Mouse (Mus musculus): Measurements from ENCODE around the gene Ctbs. TPM values are rescaled to one million over a fixed set of nuclear protein-coding genes. Genes with fewer than 3 reads are reported as not detected.
A peak's percentile ranks its signal among the peaks of the same experiment; 100 is the strongest.
"Not testable (repeated sequence)": the region's sequence is repeated elsewhere in the genome, so short reads cannot be mapped to it uniquely, and the experiment has no call there.

Ctbs gene
- total RNA-seq, 2 experiments from 2014 or later: 6.6 to 7.4 TPM

GRCm38 (mm10) chr3:146433063-146433462, 16.5 kb upstream of the Ctbs start:
- not testable (repeated sequence) for DNase-seq (ENCODE audit: low spot score in 2 of 2)

GRCm38 (mm10) chr3:146433681-146434350, 15.8 kb upstream of the Ctbs start:
- DNase-seq (ENCODE audit: low spot score in 2 of 2): no peak

- no peak for DNase-seq (ENCODE audit: low spot score in 2 of 2)
Measured at GRCm38 (mm10) chr3:146434686-146435085, 14.9 kb upstream of the Ctbs start.

GRCm38 (mm10) chr3:146435533-146435932, 14.1 kb upstream of the Ctbs start:
- no peak for DNase-seq (ENCODE audit: low spot score in 2 of 2)

- no peak for DNase-seq (ENCODE audit: low spot score in 2 of 2)
Measured at GRCm38 (mm10) chr3:146436114-146436513, 13.5 kb upstream of the Ctbs start.

- DNase-seq (ENCODE audit: low spot score in 2 of 2): no peak
Measured at GRCm38 (mm10) chr3:146440011-146440410, 9.6 kb upstream of the Ctbs start.

- DNase-seq (ENCODE audit: low spot score in 2 of 2): no peak
Measured at GRCm38 (mm10) chr3:146440422-146440821, 9.2 kb upstream of the Ctbs start.

GRCm38 (mm10) chr3:146442484-146442883, 7.1 kb upstream of the Ctbs start:
- DNase-seq (ENCODE audit: low spot score in 2 of 2): no peak

GRCm38 (mm10) chr3:146442936-146443335, 6.7 kb upstream of the Ctbs start:
- DNase-seq (ENCODE audit: low spot score in 2 of 2): no peak

- no peak for DNase-seq (ENCODE audit: low spot score in 2 of 2)
Measured at GRCm38 (mm10) chr3:146443380-146443779, 6.2 kb upstream of the Ctbs start.

GRCm38 (mm10) chr3:146444880-146445279, 4.7 kb upstream of the Ctbs start:
- no peak for DNase-seq (ENCODE audit: low spot score in 2 of 2)

GRCm38 (mm10) chr3:146447156-146447555, 2.4 kb upstream of the Ctbs start:
- DNase-seq (ENCODE audit: low spot score in 2 of 2): no peak

GRCm38 (mm10) chr3:146447598-146447997, 2.0 kb upstream of the Ctbs start:
- no peak for DNase-seq (ENCODE audit: low spot score in 2 of 2)

GRCm38 (mm10) chr3:146448372-146448771, 1.2 kb upstream of the Ctbs start:
- no peak for DNase-seq (ENCODE audit: low spot score in 2 of 2)

- no peak for DNase-seq (ENCODE audit: low spot score in 2 of 2)
Measured at GRCm38 (mm10) chr3:146448969-146449368, 626 bp upstream of the Ctbs start.

- peak; percentile 89 to 94 for DNase-seq (ENCODE audit: low spot score in 2 of 2)
Measured at GRCm38 (mm10) chr3:146450371-146450841, 811 bp downstream of the Ctbs start.

GRCm38 (mm10) chr3:146451375-146451774, 1.8 kb downstream of the Ctbs start:
- no peak for DNase-seq (ENCODE audit: low spot score in 2 of 2)

GRCm38 (mm10) chr3:146462939-146463338, 13.3 kb downstream of the Ctbs start:
- DNase-seq (ENCODE audit: low spot score in 2 of 2): no peak

GRCm38 (mm10) chr3:146469226-146469625, 19.6 kb downstream of the Ctbs start:
- no peak for DNase-seq (ENCODE audit: low spot score in 2 of 2)

- no peak for DNase-seq (ENCODE audit: low spot score in 2 of 2)
Measured at GRCm38 (mm10) chr3:146472657-146473056, 23.1 kb downstream of the Ctbs start.

- DNase-seq (ENCODE audit: low spot score in 2 of 2): no peak
Measured at GRCm38 (mm10) chr3:146473741-146474140, 24.1 kb downstream of the Ctbs start.

- no peak for DNase-seq (ENCODE audit: low spot score in 2 of 2)
Measured at GRCm38 (mm10) chr3:146474428-146474827, 24.8 kb downstream of the Ctbs start.

- DNase-seq (ENCODE audit: low spot score in 2 of 2): no peak
Measured at GRCm38 (mm10) chr3:146482044-146482443, 32.4 kb downstream of the Ctbs start.

All from layer of hippocampus, postnatal 14 days (tissue).